Mouse (Mus musculus) hindbrain, embryonic 13.5 days (tissue): ENCODE results near the gene Kars. TPM values are rescaled to one million over a fixed set of nuclear protein-coding genes. Genes with fewer than 3 reads are reported as not detected.

ENCODE experiments used
- ATAC-seq: fragments of 200-750 bp; cut with Nextera tagmentation; 2 replicates; pipeline ENCODE4 v1.8.0; 2017; ENCODE audit warnings: moderate TSS enrichment; ENCODE audit not compliant: low FRiP score
- H3K27ac ChIP-seq: fragments of 300-500 bp; sonication (generic); 2 replicates; pipeline ENCODE4 v1.5.1; 2015; ENCODE audit warnings: inconsistent platforms, mild to moderate bottlenecking, moderate library complexity
- H3K27me3 ChIP-seq: fragments of 300-500 bp; sonication (generic); 2 replicates; pipeline ENCODE4 v1.6.1; 2015; ENCODE audit warnings: mild to moderate bottlenecking, inconsistent platforms
- H3K36me3 ChIP-seq: fragments of 300-500 bp; sonication (generic); 2 replicates; pipeline ENCODE4 v1.6.1; 2015; ENCODE audit warnings: mild to moderate bottlenecking, inconsistent platforms
- H3K4me1 ChIP-seq: fragments of 300-500 bp; sonication (generic); replicated peaks from 2 replicates; pipeline ENCODE4 v1.6.1; 2015; ENCODE audit warnings: inconsistent platforms
- H3K4me2 ChIP-seq: fragments of 300-500 bp; sonication (generic); 2 replicates; pipeline ENCODE4 v1.6.1; 2015; ENCODE audit warnings: inconsistent platforms, mild to moderate bottlenecking, moderate library complexity
- H3K4me3 ChIP-seq: fragments of 300-500 bp; sonication (generic); 2 replicates; pipeline ENCODE4 v1.5.1; 2015; ENCODE audit warnings: mild to moderate bottlenecking, inconsistent platforms
- H3K9ac ChIP-seq: fragments of 300-500 bp; sonication (generic); 2 replicates; pipeline ENCODE4 v1.6.1; 2015; ENCODE audit warnings: mild to moderate bottlenecking, inconsistent platforms
- H3K9me3 ChIP-seq: fragments of 300-500 bp; sonication (generic); 2 replicates; pipeline ENCODE4 v1.6.1; 2016; ENCODE audit warnings: inconsistent platforms
- WGBS: fragments of 180-500 bp; shearing (Covaris S2); methylation state at CpG from one replicate; pipeline ENCODE4 v1.1.7; 2015; 5-methylcytosine and 5-hydroxymethylcytosine counted together
- polyA plus RNA-seq: library from polyadenylated mRNA; unstranded; fragments of >200 nt; fragmentation: Nextera tagmentation; extraction: Ambion mirVana; gene quantifications from 2 replicates; pipeline ENCODE4 v1.2.1, GENCODE M21; 2015

Gene Kars
- polyA plus RNA-seq: 171 and 172 TPM in 2 replicates

DNA sequence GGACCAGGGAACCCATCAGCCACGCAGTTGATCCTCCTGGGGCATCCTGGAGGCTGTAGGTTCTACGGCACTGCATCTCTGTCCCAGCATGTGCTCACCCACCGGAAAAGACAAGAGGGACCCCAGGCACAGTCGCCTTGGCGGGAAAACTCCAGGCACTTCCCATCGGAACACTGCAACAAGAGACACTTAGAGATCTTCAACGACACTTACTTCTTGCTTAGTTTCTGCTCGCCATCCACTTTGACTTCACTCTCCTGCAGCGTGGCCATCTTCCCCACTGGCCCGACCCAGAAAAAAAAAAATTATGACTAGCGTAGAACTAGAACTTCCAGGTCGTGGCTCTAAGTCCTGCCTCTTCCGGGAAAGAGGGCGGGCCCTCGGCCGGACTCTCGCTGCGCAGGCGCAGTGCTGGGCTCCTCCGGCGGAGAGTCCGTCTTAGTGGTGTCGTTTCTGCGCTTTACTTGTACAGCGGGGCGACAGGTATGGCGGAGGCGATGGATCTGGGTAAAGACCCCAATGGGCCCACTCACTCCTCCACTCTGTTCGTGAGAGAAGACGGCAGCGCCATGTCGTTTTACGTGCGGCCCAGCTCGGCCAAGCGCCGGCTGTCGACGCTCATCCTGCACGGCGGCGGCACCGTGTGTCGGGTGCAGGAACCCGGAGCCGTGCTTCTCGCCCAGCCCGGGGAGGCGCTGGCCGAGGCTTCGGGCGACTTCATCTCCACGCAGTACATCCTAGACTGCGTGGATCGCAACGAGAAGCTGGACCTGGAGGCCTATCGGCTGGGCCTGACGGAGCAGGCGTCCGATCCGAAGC is at the start of gene Kars, which contains the start of gene Terf2ip:
TSS of gene Kars (minus strand) at position 327 of the 819 bp plus-strand sequence.
TSS of gene Terf2ip (plus strand) at position 402 of the 819 bp plus-strand sequence.
- Histone ChIP-seq H3K27me3 (no peaks in the 10 kb centered on the region), H3K27ac (peak within 1 kb of the TSS; percentile 89), H3K4me1 (peaks cover 29% of the 10 kb centered on the region), H3K9me3 (no peaks in the 10 kb centered on the region), H3K4me3 (peak within 1 kb of the TSS; percentile 96), H3K4me2 (peak within 1 kb of the TSS; percentile 83), H3K36me3 (peaks cover 6% of the 10 kb centered on the region), H3K9ac (peak within 1 kb of the TSS; percentile 97)
- peak; percentile 93 for ATAC-seq
- under 1% methylated on average over 61 of the region's 61 CpGs for WGBS

DNA sequence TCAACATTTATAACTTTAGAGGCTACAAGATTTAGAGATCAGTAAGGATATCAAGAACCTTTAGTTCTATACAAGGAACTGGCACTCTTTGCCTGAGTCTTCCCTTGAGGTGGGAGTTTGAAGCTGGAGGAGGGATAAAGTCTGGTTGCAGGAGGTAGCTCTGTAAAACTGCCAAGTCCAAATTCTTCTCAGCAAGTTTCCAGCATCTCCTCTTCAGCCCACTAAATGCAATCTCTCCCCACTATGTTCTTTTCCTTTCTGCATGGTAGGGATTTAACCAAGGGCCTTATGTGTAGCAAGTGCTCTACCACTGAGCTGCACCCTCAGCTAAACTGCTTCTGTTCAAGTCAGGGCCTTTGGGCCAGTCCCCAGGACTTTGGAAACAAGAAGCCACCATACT is 43.3 kb upstream of the Kars start:
- no peaks in the 10 kb centered on the region for H3K4me1 ChIP-seq
- H3K36me3 ChIP-seq: no peaks in the 10 kb centered on the region
- H3K9me3 ChIP-seq: no peaks in the 10 kb centered on the region
- ATAC-seq: no peak
- no peak overlapping the region for H3K27ac ChIP-seq
- H3K4me3 ChIP-seq: no peak overlapping the region
- H3K9ac ChIP-seq: no peak overlapping the region
- H3K4me2 ChIP-seq: no peak overlapping the region
- no peaks in the 10 kb centered on the region for H3K27me3 ChIP-seq

- Histone ChIP-seq H3K27ac (no peak overlapping the region), H3K4me2 (no peak overlapping the region), H3K4me1 (no peaks in the 10 kb centered on the region), H3K27me3 (no peaks in the 10 kb centered on the region), H3K9me3 (no peaks in the 10 kb centered on the region), H3K36me3 (no peaks in the 10 kb centered on the region), H3K9ac (no peak overlapping the region), H3K4me3 (no peak overlapping the region)
- WGBS: 86% methylated on average over 9 of the region's 9 CpGs
- ATAC-seq: no peak
Observed at GRCm38 (mm10) chr8:112051537-112051936, 40.4 kb upstream of the Kars start.

DNA sequence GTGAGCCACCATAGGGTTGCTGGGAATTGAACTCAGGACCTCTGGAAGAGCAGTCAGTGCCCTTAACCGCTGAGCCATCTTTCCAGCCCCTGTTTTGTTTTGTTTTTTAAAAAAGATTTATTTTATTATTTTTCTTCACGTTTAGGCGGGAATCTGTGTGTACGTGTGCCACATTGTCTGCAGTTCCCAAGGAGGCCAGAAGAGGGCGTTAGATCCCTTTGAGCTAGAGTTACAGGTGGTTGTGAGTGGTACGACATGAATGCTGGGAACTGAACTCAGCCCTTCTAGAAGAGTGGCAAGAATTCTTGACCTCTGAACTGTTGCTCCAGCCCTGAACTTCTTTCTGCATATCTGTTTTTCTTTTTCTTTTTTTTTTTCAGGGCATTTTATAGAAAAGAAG is 38.9 kb upstream of the Kars start:
- Histone ChIP-seq H3K9ac (no peak overlapping the region), H3K4me1 (no peaks in the 10 kb centered on the region), H3K27me3 (no peaks in the 10 kb centered on the region), H3K9me3 (no peaks in the 10 kb centered on the region), H3K4me3 (no peak overlapping the region), H3K27ac (no peak overlapping the region), H3K4me2 (no peak overlapping the region), H3K36me3 (no peaks in the 10 kb centered on the region)
- WGBS: 86% methylated on average over 6 of the region's 6 CpGs
- no peak for ATAC-seq

DNA sequence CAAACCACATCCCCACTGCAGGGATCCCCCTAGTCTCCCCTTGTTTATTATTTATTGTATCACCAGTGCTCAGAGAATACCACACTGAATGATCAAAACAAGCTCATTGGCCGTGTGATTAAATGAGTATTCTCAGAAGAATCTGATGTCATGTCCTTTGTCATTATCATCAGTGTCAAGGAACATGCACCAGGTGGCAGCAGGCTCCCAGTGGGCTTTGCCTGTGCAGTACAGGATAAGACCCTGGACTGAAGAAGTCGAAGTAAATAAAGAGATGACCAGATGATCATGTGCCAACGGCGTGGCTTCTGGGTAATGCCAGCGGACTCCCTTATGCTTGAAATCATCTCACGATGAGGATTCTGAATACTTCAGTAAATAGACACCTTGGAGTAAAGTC is 37.2 kb upstream of the Kars start:
- H3K36me3 ChIP-seq: no peaks in the 10 kb centered on the region
- H3K4me2 ChIP-seq: no peak overlapping the region
- ATAC-seq: no peak

GRCm38 (mm10) chr8:112045896-112046295 is 34.8 kb upstream of the Kars start:
- Histone ChIP-seq H3K36me3 (no peaks in the 10 kb centered on the region), H3K4me3 (no peak overlapping the region), H3K27me3 (no peaks in the 10 kb centered on the region), H3K4me2 (no peak overlapping the region), H3K9ac (no peak overlapping the region), H3K9me3 (no peaks in the 10 kb centered on the region), H3K27ac (no peak overlapping the region), H3K4me1 (no peaks in the 10 kb centered on the region)
- ATAC-seq: peak; percentile 68
- WGBS: 4% methylated on average over 7 of the region's 7 CpGs

More for the DNA sequence above, 37.2 kb upstream of the Kars start:
- no peaks in the 10 kb centered on the region for H3K27me3 ChIP-seq
- H3K4me3 ChIP-seq: no peak overlapping the region
- H3K9me3 ChIP-seq: no peaks in the 10 kb centered on the region
- no peak overlapping the region for H3K9ac ChIP-seq
- H3K27ac ChIP-seq: no peak overlapping the region
- no peaks in the 10 kb centered on the region for H3K4me1 ChIP-seq
- 77% methylated on average over 6 of the region's 6 CpGs for WGBS

DNA sequence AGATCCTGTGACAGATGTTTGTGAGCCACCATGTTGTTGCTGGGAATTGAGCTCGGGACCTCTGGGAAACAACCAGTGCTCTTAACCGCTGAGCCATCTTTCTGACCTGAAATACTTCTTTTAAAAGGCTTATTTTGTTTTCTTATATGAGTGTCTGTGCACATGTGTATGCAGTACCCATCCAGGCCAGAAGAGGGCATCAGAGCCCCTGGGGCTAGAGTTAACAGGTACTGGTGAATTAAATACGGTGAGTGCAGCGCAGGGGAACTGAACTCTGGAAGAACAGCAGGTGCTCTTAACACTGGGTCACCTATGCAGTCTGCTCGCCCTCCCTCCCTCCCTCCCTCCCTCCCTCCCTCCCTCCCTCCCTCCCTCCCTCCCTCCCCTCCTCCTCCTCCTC is 34.1 kb upstream of the Kars start:
- Histone ChIP-seq H3K36me3 (no peaks in the 10 kb centered on the region), H3K4me2 (no peak overlapping the region), H3K9ac (no peak overlapping the region), H3K4me1 (no peaks in the 10 kb centered on the region), H3K27me3 (no peaks in the 10 kb centered on the region), H3K9me3 (no peaks in the 10 kb centered on the region), H3K27ac (no peak overlapping the region), H3K4me3 (no peak overlapping the region)
- no peak for ATAC-seq
- WGBS: 86% methylated on average over 5 of the region's 5 CpGs

- Histone ChIP-seq H3K4me3 (no peak overlapping the region), H3K27me3 (no peaks in the 10 kb centered on the region), H3K4me2 (no peak overlapping the region), H3K36me3 (no peaks in the 10 kb centered on the region), H3K9me3 (no peaks in the 10 kb centered on the region), H3K9ac (no peak overlapping the region), H3K27ac (no peak overlapping the region), H3K4me1 (no peaks in the 10 kb centered on the region; the same call in 1 of the 2 replicates)
- WGBS: 89% methylated on average over 18 of the region's 18 CpGs
- ATAC-seq: no peak
Observed at GRCm38 (mm10) chr8:112037521-112037920, 26.4 kb upstream of the Kars start.

- Histone ChIP-seq H3K4me2 (no peak overlapping the region), H3K36me3 (no peaks in the 10 kb centered on the region), H3K4me3 (no peak overlapping the region), H3K4me1 (no peaks in the 10 kb centered on the region; the same call in 1 of the 2 replicates), H3K9me3 (no peaks in the 10 kb centered on the region), H3K27me3 (no peaks in the 10 kb centered on the region), H3K27ac (no peak overlapping the region), H3K9ac (no peak overlapping the region)
- WGBS: 18% methylated on average over 8 of the region's 8 CpGs
- no peak for ATAC-seq
Observed at GRCm38 (mm10) chr8:112034603-112035002, 23.5 kb upstream of the Kars start.

DNA sequence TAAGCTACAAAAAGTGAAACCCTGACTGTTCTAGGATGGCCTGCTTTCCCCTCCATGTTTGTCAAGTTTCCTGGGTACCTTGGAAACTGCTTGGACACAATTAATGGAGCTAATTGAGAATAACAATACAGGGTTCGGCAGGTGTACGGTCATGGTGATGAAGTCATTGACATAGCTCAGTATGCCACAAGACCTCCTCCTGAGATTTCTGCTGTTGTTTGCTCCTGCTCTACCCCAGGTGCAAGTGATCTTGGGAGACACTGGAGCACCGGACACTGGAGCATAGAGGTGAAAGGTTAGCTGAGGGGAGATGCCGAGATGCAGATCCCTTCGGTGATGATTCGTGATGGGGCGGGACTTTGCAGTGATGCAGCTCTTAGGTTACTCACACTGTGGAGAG is 21.9 kb upstream of the Kars start:
- no peak overlapping the region for H3K27ac ChIP-seq
- H3K4me2 ChIP-seq: no peak overlapping the region
- H3K9me3 ChIP-seq: no peaks in the 10 kb centered on the region
- ATAC-seq: no peak
- H3K4me1 ChIP-seq: no peaks in the 10 kb centered on the region; the same call in 1 of the 2 replicates
- H3K4me3 ChIP-seq: no peak overlapping the region
- no peaks in the 10 kb centered on the region for H3K36me3 ChIP-seq
- no peak overlapping the region for H3K9ac ChIP-seq
- 41% methylated on average over 7 of the region's 7 CpGs for WGBS
- no peaks in the 10 kb centered on the region for H3K27me3 ChIP-seq

GRCm38 (mm10) chr8:112030663-112031062 is 19.5 kb upstream of the Kars start:
- H3K9me3 ChIP-seq: no peaks in the 10 kb centered on the region
- ATAC-seq: no peak
- no peak overlapping the region for H3K4me3 ChIP-seq
- no peaks in the 10 kb centered on the region for H3K27me3 ChIP-seq
- 58% methylated on average over 6 of the region's 6 CpGs for WGBS
- no peaks in the 10 kb centered on the region; the same call in 1 of the 2 replicates for H3K4me1 ChIP-seq
- H3K4me2 ChIP-seq: no peak overlapping the region
- no peak overlapping the region for H3K27ac ChIP-seq
- H3K9ac ChIP-seq: no peak overlapping the region
- H3K36me3 ChIP-seq: no peaks in the 10 kb centered on the region

GRCm38 (mm10) chr8:112029455-112029854 is 18.3 kb upstream of the Kars start:
- H3K36me3 ChIP-seq: no peaks in the 10 kb centered on the region
- H3K27ac ChIP-seq: no peak overlapping the region
- H3K27me3 ChIP-seq: no peaks in the 10 kb centered on the region
- 92% methylated on average over 7 of the region's 7 CpGs for WGBS
- no peaks in the 10 kb centered on the region for H3K9me3 ChIP-seq
- no peak overlapping the region for H3K9ac ChIP-seq
- no peaks in the 10 kb centered on the region; the same call in 1 of the 2 replicates for H3K4me1 ChIP-seq
- no peak overlapping the region for H3K4me3 ChIP-seq
- H3K4me2 ChIP-seq: no peak overlapping the region
- no peak for ATAC-seq

DNA sequence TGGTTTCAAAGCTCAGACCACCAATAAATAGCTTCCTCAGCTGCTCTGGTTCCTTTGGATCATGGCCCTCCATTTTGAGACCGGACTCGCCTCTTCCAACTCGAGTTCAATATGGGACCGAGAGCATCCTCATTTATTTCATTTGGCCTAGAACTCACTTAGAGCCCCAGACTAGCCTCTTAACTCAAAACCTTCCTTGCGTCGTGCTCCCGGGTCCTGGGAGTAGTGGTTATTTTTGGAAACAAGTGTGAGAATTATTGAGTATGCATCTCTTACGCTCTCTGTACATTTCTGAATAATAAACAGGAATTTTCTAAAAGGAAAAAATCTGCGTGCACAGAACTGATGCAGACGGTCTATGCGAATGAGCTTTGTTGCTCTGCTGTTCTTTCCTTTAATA is 3.8 kb upstream of the Kars start, which contains the start of gene Gm6793:
TSS of gene Gm6793 (minus strand) at position 101 of the 400 bp plus-strand sequence.
- no peak for ATAC-seq
- no peaks in the 10 kb centered on the region for H3K9me3 ChIP-seq
- no peak within 1 kb of the TSS for H3K9ac ChIP-seq
- H3K27ac ChIP-seq: no peak within 1 kb of the TSS
- 94% methylated on average over 11 of the region's 11 CpGs for WGBS
- peaks cover 42% of the 10 kb centered on the region for H3K36me3 ChIP-seq
- H3K4me3 ChIP-seq: no peak within 1 kb of the TSS
- no peak within 1 kb of the TSS for H3K4me2 ChIP-seq
- H3K27me3 ChIP-seq: no peaks in the 10 kb centered on the region
- peaks cover 24% of the 10 kb centered on the region for H3K4me1 ChIP-seq
